Mouse (Mus musculus): Measurements from ENCODE around the gene C1ql2.

DNA sequence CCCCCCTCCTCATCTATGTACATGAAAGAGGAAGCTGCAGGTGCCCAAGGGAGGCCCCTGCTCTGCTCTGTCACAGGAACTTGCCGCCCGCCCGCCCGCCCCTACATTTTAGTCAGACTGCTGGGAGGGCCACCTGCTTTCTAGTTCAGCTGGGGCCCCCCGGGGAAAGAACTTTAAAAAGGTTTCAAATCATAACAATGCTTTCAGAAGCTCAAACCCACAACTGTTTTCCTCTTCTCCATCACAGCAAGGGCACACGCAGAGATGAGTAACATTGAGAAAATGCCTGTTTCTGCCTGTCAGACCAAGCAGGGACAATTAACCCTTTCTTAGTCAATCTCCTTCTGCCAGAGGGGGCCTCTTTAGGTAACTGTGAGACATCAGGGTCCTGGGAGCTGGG, 49.4 kb downstream of the C1ql2 start:
- no peak for TF ChIP-seq POLR2A (IDR thresholded peaks at IDR 0.05; ENCODE audit: insufficient read length, low read depth)
- no peak for TF ChIP-seq TCF3 (IDR thresholded peaks at IDR 0.05; ENCODE audit: insufficient read length, low read depth)
- no peak for TF ChIP-seq MYOG (IDR thresholded peaks at IDR 0.05; ENCODE audit: control insufficient read depth in 1 of 3, insufficient read depth in 1 of 3, insufficient read length in 2 of 3, low read depth in 2 of 3)
- no peak for TF ChIP-seq MAX (IDR thresholded peaks at IDR 0.05; ENCODE audit: low read depth)
- no peak for TF ChIP-seq MYOD1 (IDR thresholded peaks at IDR 0.05; ENCODE audit: control insufficient read depth in 1 of 3, insufficient read length in 2 of 3, low read depth in 2 of 3)
- TF ChIP-seq USF1 (IDR thresholded peaks at IDR 0.05; ENCODE audit: low read depth) = no peak
- TF ChIP-seq TCF12 (IDR thresholded peaks at IDR 0.05; ENCODE audit: insufficient read depth, poor library complexity, severe bottlenecking) = no peak
- TF ChIP-seq POLR2AphosphoS2 (IDR thresholded peaks at IDR 0.05; ENCODE audit: insufficient read length, low read depth) = no peak
- TF ChIP-seq SRF (IDR thresholded peaks at IDR 0.05; ENCODE audit: control insufficient read depth, insufficient read length, low read depth) = no peak
- no peak for TF ChIP-seq CEBPB (IDR thresholded peaks at IDR 0.05; ENCODE audit: insufficient read depth, poor library complexity, severe bottlenecking)
